Mouse (Mus musculus) testis, adult 2 months (tissue): ENCODE measurements around the gene Foxk1.

ENCODE experiments used
- CTCF ChIP-seq: fragments of 200-500 bp; IDR thresholded peaks from 2 replicates; pipeline ENCODE4 v1.5.1; 2012; ENCODE audit warnings: low read depth, mild to moderate bottlenecking, inconsistent platforms, low read length, moderate library complexity; ENCODE audit not compliant: control insufficient read depth, insufficient read depth, insufficient replicate concordance
- POLR2A ChIP-seq: fragments of 200-500 bp; IDR thresholded peaks from 2 replicates; pipeline ENCODE4 v1.6.1; 2012; ENCODE audit warnings: low read depth, mild to moderate bottlenecking, inconsistent platforms, low read length, moderate library complexity; ENCODE audit not compliant: control insufficient read depth

GRCm38 (mm10) chr5:142394602-142395252 is 6.6 kb upstream of the Foxk1 start:
- TF ChIP-seq CTCF, result no peak; the same call in 1 of the 2 replicates
- TF ChIP-seq POLR2A, result no peak
